Mouse (Mus musculus) monocyte, adult 5-6 weeks (primary cell): ENCODE measurements around the gene Cryba2. TPM values are rescaled to one million over a fixed set of nuclear protein-coding genes. Genes with fewer than 3 reads are reported as not detected.

ENCODE experiments used
- ATAC-seq: fragments of 153-309, 156-312 bp; replicated peaks from 2 replicates; pipeline ENCODE4 v1.8.0; 2017; ENCODE audit warnings: mild to moderate bottlenecking; ENCODE audit not compliant: low TSS enrichment, insufficient number of reproducible peaks, severe bottlenecking, poor library complexity, low FRiP score
- total RNA-seq: library from RNA; stranded (forward); fragments of 200-1000, 200-491, 200-594 nt; gene quantifications from 3 replicates; pipeline ENCODE4 v1.2.3, GENCODE M21; 2017

Cryba2 gene
- total RNA-seq, 1 experiment from 2014 or later, result not detected

GRCm38 (mm10) chr1:74885369-74886042 is 7.4 kb downstream of the Cryba2 start, which contains the start of gene Fev:
Gene Fev (minus strand): TSS chr1:74885419.
- ATAC-seq, result no peak

- ATAC-seq, result no peak
Measured at GRCm38 (mm10) chr1:74884196-74885141, 8.5 kb downstream of the Cryba2 start.

GRCm38 (mm10) chr1:74883441-74883840 is 9.5 kb downstream of the Cryba2 start:
- no peak for ATAC-seq

GRCm38 (mm10) chr1:74882828-74883227 is 10.1 kb downstream of the Cryba2 start:
- ATAC-seq, result no peak

GRCm38 (mm10) chr1:74882055-74882734 is 10.7 kb downstream of the Cryba2 start:
- ATAC-seq, result no peak

- ATAC-seq, result no peak
Measured at GRCm38 (mm10) chr1:74880785-74881360, 12.1 kb downstream of the Cryba2 start.

GRCm38 (mm10) chr1:74877199-74877598 is 15.7 kb downstream of the Cryba2 start:
- no peak for ATAC-seq

- no peak for ATAC-seq
Measured at GRCm38 (mm10) chr1:74872218-74872617, 20.7 kb downstream of the Cryba2 start.

GRCm38 (mm10) chr1:74861783-74862182 is 31.2 kb downstream of the Cryba2 start:
- ATAC-seq, result no peak

GRCm38 (mm10) chr1:74859223-74859984 is 33.5 kb downstream of the Cryba2 start:
- ATAC-seq, result no peak

- ATAC-seq, result no peak
Measured at GRCm38 (mm10) chr1:74858805-74859204, 34.1 kb downstream of the Cryba2 start.

- no peak for ATAC-seq
Measured at GRCm38 (mm10) chr1:74858171-74858719, 34.7 kb downstream of the Cryba2 start.

GRCm38 (mm10) chr1:74857677-74858076 is 35.3 kb downstream of the Cryba2 start:
- ATAC-seq, result no peak

GRCm38 (mm10) chr1:74857201-74857600 is 35.7 kb downstream of the Cryba2 start:
- no peak for ATAC-seq

GRCm38 (mm10) chr1:74856791-74857190 is 36.2 kb downstream of the Cryba2 start:
- ATAC-seq, result no peak

- ATAC-seq, result no peak
Measured at GRCm38 (mm10) chr1:74856439-74856720, 36.6 kb downstream of the Cryba2 start.

- no peak for ATAC-seq
Measured at GRCm38 (mm10) chr1:74855651-74856438, 37.1 kb downstream of the Cryba2 start.
